Mouse (Mus musculus): ENCODE results near the gene Gpkow. TPM values are rescaled to one million over a fixed set of nuclear protein-coding genes. Genes with fewer than 3 reads are reported as not detected.
A peak's percentile ranks its signal among the peaks of the same experiment; 100 is the strongest.

Gene Gpkow
- total RNA-seq (2021) = 10 to 100 TPM; 38.0 to 40.1 TPM
- long read RNA-seq, experiment 1, transcript Gpkow-201 (11 exons, 3,579 nt) = major isoform, 14 of 24 reads
- long read RNA-seq, experiment 1, partial matches to known transcripts = 2 of 24 reads
- long read RNA-seq, experiment 1, other reads (novel, unspliced or antisense) = 6 of 24 reads
- long read RNA-seq, experiment 2, transcript Gpkow-201 (11 exons, 3,579 nt) = major isoform, 30 of 38 reads
- long read RNA-seq, experiment 2, partial matches to known transcripts = 3 of 38 reads
- long read RNA-seq, experiment 2, other reads (novel, unspliced or antisense) = 5 of 38 reads

GRCm38 (mm10) chrX:7696954-7697381, at the start of gene Gpkow:
Gpkow (plus strand) TSS chrX:7697131.
- DNase-seq = peak; percentile 82

- DNase-seq = peak; percentile 84
These were observed 48.1 kb upstream of the Gpkow start for GRCm38 (mm10) chrX:7648671-7649304.

GRCm38 (mm10) chrX:7657221-7657639, 39.7 kb upstream of the Gpkow start, which contains the start of gene Prickle3:
Prickle3 (plus strand) TSS chrX:7657260.
- peak; percentile 76 for DNase-seq

- peak; percentile 79 for DNase-seq
These were observed 38.7 kb upstream of the Gpkow start for GRCm38 (mm10) chrX:7658031-7658784.

GRCm38 (mm10) chrX:7658785-7659589, 37.9 kb upstream of the Gpkow start:
- DNase-seq = peak; percentile 31

- no peak for DNase-seq
These were observed 35.8 kb upstream of the Gpkow start for GRCm38 (mm10) chrX:7661086-7661485.

- DNase-seq = no peak
These were observed 34.0 kb upstream of the Gpkow start for GRCm38 (mm10) chrX:7662936-7663335.

- DNase-seq = peak; percentile 53
These were observed 32.1 kb upstream of the Gpkow start for GRCm38 (mm10) chrX:7664791-7665190.

- no peak for DNase-seq
These were observed 31.0 kb upstream of the Gpkow start for GRCm38 (mm10) chrX:7665739-7666502.

GRCm38 (mm10) chrX:7670390-7670881, 26.5 kb upstream of the Gpkow start:
- peak; percentile 80 for DNase-seq

GRCm38 (mm10) chrX:7670921-7671623, 25.9 kb upstream of the Gpkow start, which contains the start of gene Plp2:
Plp2 (minus strand) TSS chrX:7671390.
- DNase-seq = peak; percentile 73

GRCm38 (mm10) chrX:7672739-7673138, 24.2 kb upstream of the Gpkow start:
- no peak for DNase-seq

- peak; percentile 49 for DNase-seq
These were observed 23.2 kb upstream of the Gpkow start for GRCm38 (mm10) chrX:7673578-7674281.

- DNase-seq = no peak
These were observed 22.5 kb upstream of the Gpkow start for GRCm38 (mm10) chrX:7674284-7675000.

GRCm38 (mm10) chrX:7675001-7675380, 21.9 kb upstream of the Gpkow start:
- no peak for DNase-seq

GRCm38 (mm10) chrX:7678986-7679385, 17.9 kb upstream of the Gpkow start:
- no peak for DNase-seq

- peak; percentile 92 for DNase-seq
These were observed 17.4 kb upstream of the Gpkow start for GRCm38 (mm10) chrX:7679405-7680056.

GRCm38 (mm10) chrX:7680057-7680412, 16.9 kb upstream of the Gpkow start:
- no peak for DNase-seq

GRCm38 (mm10) chrX:7680864-7681263, 16.1 kb upstream of the Gpkow start, which contains the start of gene Magix:
Magix (minus strand) TSS chrX:7681251.
- peak; percentile 42 for DNase-seq
